Mouse (Mus musculus) lung, embryonic 16.5 days (tissue): ENCODE data around the gene Casc1. TPM values are rescaled to one million over a fixed set of nuclear protein-coding genes. Genes with fewer than 3 reads are reported as not detected.

Experiments used
- ATAC-seq: fragments of 200-750 bp; cut with Nextera tagmentation; 2 replicates; pipeline ENCODE4 v1.8.0; 2017; ENCODE audit warnings: low read depth, mild to moderate bottlenecking, moderate library complexity
- H3K27ac ChIP-seq: fragments of 300-500 bp; sonication (generic); 2 replicates; pipeline ENCODE4 v1.5.1; 2014; ENCODE audit warnings: mild to moderate bottlenecking, control low read depth, low read length
- H3K27me3 ChIP-seq: fragments of 300-500 bp; sonication (generic); 2 replicates; pipeline ENCODE4 v1.6.1; 2014; ENCODE audit warnings: low read depth, low read length, mixed read lengths; ENCODE audit not compliant: control insufficient read depth, insufficient read depth
- H3K36me3 ChIP-seq: fragments of 300-500 bp; sonication (generic); 2 replicates; pipeline ENCODE4 v1.6.1; 2014; ENCODE audit warnings: low read length; ENCODE audit not compliant: control insufficient read depth, insufficient read depth
- H3K4me1 ChIP-seq: fragments of 300-500 bp; sonication (generic); replicated peaks from 2 replicates; pipeline ENCODE4 v1.6.1; 2014; ENCODE audit warnings: low read length, mixed read lengths; ENCODE audit not compliant: control insufficient read depth, insufficient read depth
- H3K4me2 ChIP-seq: fragments of 300-500 bp; sonication (generic); 2 replicates; pipeline ENCODE4 v1.6.1; 2014; ENCODE audit warnings: low read depth, low read length, control low read depth
- H3K4me3 ChIP-seq: fragments of 300-500 bp; sonication (generic); 2 replicates; pipeline ENCODE4 v1.5.1; 2014; ENCODE audit warnings: mild to moderate bottlenecking, low read length, control low read depth
- H3K9ac ChIP-seq: fragments of 300-500 bp; sonication (generic); 2 replicates; pipeline ENCODE4 v1.6.1; 2014; ENCODE audit warnings: low read length, control low read depth
- H3K9me3 ChIP-seq: fragments of 300-500 bp; sonication (generic); 2 replicates; pipeline ENCODE4 v1.6.1; 2016; ENCODE audit warnings: low read length; ENCODE audit not compliant: control insufficient read depth
- WGBS: fragments of 180-500 bp; shearing (Covaris S2); extraction: QIAGEN DNeasy Blood & Tissue Kit; methylation state at CpG from one replicate; pipeline ENCODE4 v1.1.7; 2014; 5-methylcytosine and 5-hydroxymethylcytosine counted together
- polyA plus RNA-seq: library from polyadenylated mRNA; unstranded; fragments of >200 nt; fragmentation: Nextera tagmentation; extraction: Ambion mirVana; gene quantifications from 2 replicates; pipeline ENCODE4 v1.2.1, GENCODE M21; 2015

The Casc1 gene
- polyA plus RNA-seq, 1 experiment from 2014 or later, result 1.5 TPM

- ATAC-seq, result no peak
- 20% methylated on average over 1 of the region's 1 CpGs for WGBS
- Histone ChIP-seq H3K4me3 (no peak overlapping the region), H3K36me3 (peaks cover 9% of the 10 kb centered on the region), H3K27ac (no peak overlapping the region), H3K27me3 (no peaks in the 10 kb centered on the region), H3K4me2 (no peak overlapping the region), H3K9me3 (no peaks in the 10 kb centered on the region), H3K4me1 (no peaks in the 10 kb centered on the region), H3K9ac (no peak overlapping the region)
Measured at GRCm38 (mm10) chr6:145242521-145242920, 31.7 kb upstream of the Casc1 start.

GRCm38 (mm10) chr6:145240285-145240684, 29.5 kb upstream of the Casc1 start:
- no peak overlapping the region for H3K4me2 ChIP-seq
- H3K9ac ChIP-seq, result no peak overlapping the region
- no peaks in the 10 kb centered on the region for H3K27me3 ChIP-seq
- peak overlapping the region; percentile 13; the same call in 1 of the 2 replicates for H3K27ac ChIP-seq
- no peaks in the 10 kb centered on the region for H3K9me3 ChIP-seq
- H3K4me1 ChIP-seq, result no peaks in the 10 kb centered on the region
- ATAC-seq, result no peak
- H3K4me3 ChIP-seq, result no peak overlapping the region
- WGBS, result 71% methylated on average over 6 of the region's 6 CpGs
- H3K36me3 ChIP-seq, result peaks cover 7% of the 10 kb centered on the region

- ATAC-seq, result no peak
- 65% methylated on average over 4 of the region's 4 CpGs for WGBS
- H3K4me2 ChIP-seq, result no peak overlapping the region
Measured at GRCm38 (mm10) chr6:145237148-145237547, 26.3 kb upstream of the Casc1 start.

GRCm38 (mm10) chr6:145235367-145235766, 24.6 kb upstream of the Casc1 start:
- no peak overlapping the region for H3K4me2 ChIP-seq
- no peaks in the 10 kb centered on the region for H3K4me1 ChIP-seq
- H3K27me3 ChIP-seq, result no peaks in the 10 kb centered on the region
- H3K4me3 ChIP-seq, result no peak overlapping the region
- WGBS, result 85% methylated on average over 6 of the region's 6 CpGs
- H3K9me3 ChIP-seq, result no peaks in the 10 kb centered on the region
- H3K36me3 ChIP-seq, result peaks cover 13% of the 10 kb centered on the region
- no peak for ATAC-seq
- H3K27ac ChIP-seq, result no peak overlapping the region
- H3K9ac ChIP-seq, result no peak overlapping the region

More at GRCm38 (mm10) chr6:145237148-145237547, 26.3 kb upstream of the Casc1 start:
- Histone ChIP-seq H3K9ac (no peak overlapping the region), H3K36me3 (peaks cover 5% of the 10 kb centered on the region; the same call in 1 of the 2 replicates), H3K4me1 (no peaks in the 10 kb centered on the region), H3K27me3 (no peaks in the 10 kb centered on the region), H3K27ac (no peak overlapping the region), H3K4me3 (no peak overlapping the region), H3K9me3 (no peaks in the 10 kb centered on the region)

- peaks cover 13% of the 10 kb centered on the region for H3K36me3 ChIP-seq
- H3K4me3 ChIP-seq, result no peak overlapping the region
- H3K9me3 ChIP-seq, result no peaks in the 10 kb centered on the region
- no peak for ATAC-seq
- no peak overlapping the region for H3K27ac ChIP-seq
- no peak overlapping the region for H3K4me2 ChIP-seq
- WGBS, result 88% methylated on average over 1 of the region's 1 CpGs
- no peak overlapping the region for H3K9ac ChIP-seq
- no peaks in the 10 kb centered on the region for H3K4me1 ChIP-seq
- H3K27me3 ChIP-seq, result no peaks in the 10 kb centered on the region
Measured at GRCm38 (mm10) chr6:145234391-145234790, 23.6 kb upstream of the Casc1 start.

GRCm38 (mm10) chr6:145226296-145226695, 15.5 kb upstream of the Casc1 start:
- 75% methylated on average over 3 of the region's 3 CpGs for WGBS
- Histone ChIP-seq H3K4me2 (no peak overlapping the region), H3K27ac (no peak overlapping the region), H3K36me3 (peaks cover 10% of the 10 kb centered on the region), H3K4me3 (no peak overlapping the region), H3K4me1 (no peaks in the 10 kb centered on the region), H3K27me3 (no peaks in the 10 kb centered on the region), H3K9ac (no peak overlapping the region), H3K9me3 (no peaks in the 10 kb centered on the region)
- no peak for ATAC-seq

GRCm38 (mm10) chr6:145224246-145224645, 13.4 kb upstream of the Casc1 start:
- no peak overlapping the region for H3K4me2 ChIP-seq
- no peak overlapping the region for H3K9ac ChIP-seq
- H3K4me3 ChIP-seq, result no peak overlapping the region
- WGBS, result 83% methylated on average over 6 of the region's 6 CpGs
- H3K9me3 ChIP-seq, result no peaks in the 10 kb centered on the region
- no peaks in the 10 kb centered on the region for H3K27me3 ChIP-seq
- H3K27ac ChIP-seq, result no peak overlapping the region
- no peaks in the 10 kb centered on the region for H3K4me1 ChIP-seq
- H3K36me3 ChIP-seq, result peaks cover 6% of the 10 kb centered on the region
- no peak for ATAC-seq

GRCm38 (mm10) chr6:145215826-145216225, 5.0 kb upstream of the Casc1 start:
- Histone ChIP-seq H3K27me3 (no peaks in the 10 kb centered on the region), H3K9ac (no peak overlapping the region), H3K9me3 (no peaks in the 10 kb centered on the region), H3K36me3 (peaks cover 7% of the 10 kb centered on the region; the same call in 1 of the 2 replicates), H3K27ac (no peak overlapping the region), H3K4me3 (no peak overlapping the region), H3K4me1 (peaks cover 7% of the 10 kb centered on the region), H3K4me2 (no peak overlapping the region)
- 87% methylated on average over 3 of the region's 3 CpGs for WGBS
- no peak for ATAC-seq

GRCm38 (mm10) chr6:145213916-145214315, 3.1 kb upstream of the Casc1 start:
- no peak for ATAC-seq
- peaks cover 10% of the 10 kb centered on the region for H3K4me1 ChIP-seq
- 65% methylated on average over 2 of the region's 2 CpGs for WGBS
- no peak overlapping the region for H3K4me3 ChIP-seq
- no peak overlapping the region for H3K27ac ChIP-seq
- H3K36me3 ChIP-seq, result peaks cover 7% of the 10 kb centered on the region; the same call in 1 of the 2 replicates
- H3K4me2 ChIP-seq, result no peak overlapping the region
- H3K9ac ChIP-seq, result no peak overlapping the region
- H3K9me3 ChIP-seq, result no peaks in the 10 kb centered on the region
- H3K27me3 ChIP-seq, result no peaks in the 10 kb centered on the region
